Mouse (Mus musculus): ENCODE measurements around the gene 3110082J24Rik. TPM values are rescaled to one million over a fixed set of nuclear protein-coding genes. Genes with fewer than 3 reads are reported as not detected.

The 3110082J24Rik gene
- not detected in 4 replicates for total RNA-seq (2023; ENCODE audit: inconsistent age)

DNA sequence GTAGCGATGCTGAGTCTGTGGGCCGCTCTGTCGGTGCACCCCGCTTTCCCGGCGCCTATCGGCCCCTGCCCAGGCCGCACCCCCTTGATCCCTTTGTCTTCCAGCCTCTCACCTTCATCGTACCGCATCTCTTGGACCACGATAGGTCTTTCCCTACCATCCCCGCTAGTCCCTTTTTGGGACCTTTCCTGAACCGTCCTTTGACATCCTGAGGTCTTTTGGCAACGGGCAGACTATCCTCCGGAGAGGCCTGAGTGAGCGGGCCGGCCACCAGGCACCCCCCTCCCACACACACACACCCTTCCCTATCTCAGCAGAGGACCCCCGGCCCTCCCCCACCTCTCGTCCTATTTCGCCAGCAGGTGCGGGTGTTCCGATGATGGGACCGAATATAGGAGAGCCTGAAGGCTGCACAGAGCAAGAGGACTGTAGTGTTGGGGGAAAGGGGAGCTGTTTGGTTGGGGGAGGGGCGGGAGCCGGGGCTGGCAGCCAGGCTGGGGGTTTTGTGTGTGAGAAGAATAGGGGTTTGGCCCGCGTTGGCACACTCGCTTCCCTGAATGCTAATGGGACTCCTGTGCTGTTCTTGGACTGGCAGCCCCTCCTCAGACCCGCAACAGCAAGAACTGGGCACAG lies at the start of gene 3110082J24Rik:
Gene 3110082J24Rik, minus strand, starts transcription at position 419 of the 633 bp plus-strand sequence.

GRCm38 (mm10) chr5:30154474-30155394 lies 48.8 kb upstream of the 3110082J24Rik start, which contains the start of the genes Hadha and Hadhb:
TSS of gene Hadha (minus strand) at chr5:30155162.
TSS of gene Hadhb (plus strand) at chr5:30155248.

GRCm38 (mm10) chr5:30104841-30105667 lies 832 bp downstream of the 3110082J24Rik start, which contains the start of gene Garem2:
TSS of gene Garem2 (plus strand) at chr5:30105161.

GRCm38 (mm10) chr5:30072825-30073821 lies 32.8 kb downstream of the 3110082J24Rik start, which contains the start of gene Tyms:
TSS of gene Tyms (minus strand) at chr5:30073617.

Other genes starting within 250 kb of the 3110082J24Rik start
- gene Il6, start 93.0 kb downstream of the 3110082J24Rik start, total RNA-seq (2023; ENCODE audit: inconsistent age) = not detected in 4 replicates
- gene Tyms, start 32.5 kb downstream of the 3110082J24Rik start, total RNA-seq (2023; ENCODE audit: inconsistent age) = 5.5 to 7.5 TPM (median 6.1 TPM) in 4 replicates
- gene Garem2, start 925 bp downstream of the 3110082J24Rik start, total RNA-seq (2023; ENCODE audit: inconsistent age) = not detected in 4 replicates
- 112 to 114 TPM (median 113 TPM) in 4 replicates for gene Hadha, start 49.1 kb upstream of the 3110082J24Rik start, total RNA-seq (2023; ENCODE audit: inconsistent age)
- 81.4 to 88.6 TPM (median 86.1 TPM) in 4 replicates for gene Hadhb, start 49.2 kb upstream of the 3110082J24Rik start, total RNA-seq (2023; ENCODE audit: inconsistent age)
- not detected in 4 replicates for gene Adgrf3, start 99.6 kb upstream of the 3110082J24Rik start, total RNA-seq (2023; ENCODE audit: inconsistent age)
- 12.8 to 22.1 TPM (median 20.1 TPM) in 4 replicates for gene Selenoi, start 126.5 kb upstream of the 3110082J24Rik start, total RNA-seq (2023; ENCODE audit: inconsistent age)
- not detected in 4 replicates for gene Drc1, start 175.3 kb upstream of the 3110082J24Rik start, total RNA-seq (2023; ENCODE audit: inconsistent age)